Mouse (Mus musculus) heart, adult 2 months (tissue): Measurements from ENCODE around the gene Rora. TPM values are rescaled to one million over a fixed set of nuclear protein-coding genes. Genes with fewer than 3 reads are reported as not detected.

Source experiments
- DNase-seq, 2 experiments: peaks; one replicate each; pipeline ENCODE4 v3.0.0; 2021
- H3K27ac ChIP-seq: fragments of 200-600 bp; 2 replicates; pipeline ENCODE4 v1.8.1; 2022
- H3K27me3 ChIP-seq: fragments of 200-500 bp; 2 replicates; pipeline ENCODE4 v1.6.1; 2012; ENCODE audit warnings: mild to moderate bottlenecking, low read length, inconsistent platforms, mixed read lengths; ENCODE audit not compliant: control insufficient read depth, insufficient read depth
- H3K36me3 ChIP-seq: fragments of 200-500 bp; 2 replicates; pipeline ENCODE4 v1.6.1; 2012; ENCODE audit warnings: low read length, inconsistent platforms; ENCODE audit not compliant: control insufficient read depth, insufficient read depth
- H3K4me1 ChIP-seq: fragments of 200-500 bp; 2 replicates; pipeline ENCODE4 v1.6.1; 2011; ENCODE audit warnings: low read length; ENCODE audit not compliant: control insufficient read depth, insufficient read depth
- H3K4me3 ChIP-seq: fragments of 200-600 bp; 2 replicates; pipeline ENCODE4 v1.8.1; 2022
- H3K79me2 ChIP-seq: fragments of 200-500 bp; replicated peaks from 2 replicates; pipeline ENCODE4 v1.6.1; 2012; ENCODE audit warnings: mild to moderate bottlenecking, inconsistent platforms, low read length, moderate library complexity, mixed read lengths; ENCODE audit not compliant: control insufficient read depth, insufficient read depth
- H3K9ac ChIP-seq: fragments of 200-500 bp; 2 replicates; pipeline ENCODE4 v1.6.1; 2012; ENCODE audit warnings: low read depth, mild to moderate bottlenecking, control low read depth, inconsistent platforms, low read length, mixed read lengths
- CTCF ChIP-seq: fragments of 200-600 bp; IDR thresholded peaks from 2 replicates; pipeline ENCODE4 v1.8.1; 2022; ENCODE audit warnings: antibody characterized with exemption, mild to moderate bottlenecking, moderate library complexity
- EP300 ChIP-seq: fragments of 200-500 bp; IDR thresholded peaks from 2 replicates; pipeline ENCODE4 v1.6.1; 2011; ENCODE audit warnings: low read depth, low read length, control low read depth; ENCODE audit not compliant: insufficient read depth
- POLR2A ChIP-seq: fragments of 200-500 bp; IDR thresholded peaks from 2 replicates; pipeline ENCODE4 v1.6.1; 2011; ENCODE audit warnings: mild to moderate bottlenecking, low read depth, low read length, control low read depth; ENCODE audit not compliant: insufficient read depth
- WGBS: fragments of 180-500 bp; shearing (Covaris S2); methylation state at CpG from one replicate; pipeline ENCODE4 v1.1.7; 2018; 5-methylcytosine and 5-hydroxymethylcytosine counted together
- intact Hi-C: fragments of 180-260 bp; cut with DNase I; formaldehyde crosslinking; loops from one replicate; pipeline ENCODE4 v1.15.1; 2025
- polyA plus RNA-seq: library from polyadenylated mRNA; depleted of rRNA; stranded (reverse); fragments of >200 nt; gene quantifications from 2 replicates; pipeline ENCODE4 v1.2.3, GENCODE M21; 2012
- total RNA-seq, 2 experiments: library from RNA; stranded (reverse); gene quantifications; 2 replicates each; pipeline ENCODE4 v1.2.3; 2021

The Rora gene
- total and polyA plus RNA-seq, 3 experiments: 6.7 to 28.9 (median 21.6) TPM

DNA sequence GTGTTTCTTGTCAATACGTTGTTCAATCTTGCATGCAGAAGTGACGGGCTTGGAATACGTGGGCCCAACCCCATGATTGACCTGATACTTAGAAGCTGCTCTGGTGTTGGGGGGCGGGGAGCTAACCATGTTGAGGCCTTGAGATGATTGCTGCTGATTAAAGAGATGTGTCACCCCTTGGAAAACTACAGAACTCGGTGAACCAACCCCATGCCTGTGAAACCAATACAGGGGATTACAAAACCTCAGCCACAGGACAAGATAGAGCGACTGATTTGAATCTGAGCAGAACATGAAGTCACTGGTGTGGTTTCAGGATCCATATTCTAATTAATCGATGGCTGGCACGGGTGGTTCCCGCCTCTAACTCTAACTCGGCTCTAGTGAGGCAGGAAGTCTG lies 650.9 kb downstream of the Rora start:
- Histone ChIP-seq H3K36me3 (peaks cover 5% of the 10 kb centered on the region), H3K27me3 (no peaks in the 10 kb centered on the region), H3K79me2 (peaks cover 1% of the 10 kb centered on the region; the same call in 1 of the 2 replicates), H3K4me3 (no peak overlapping the region), H3K27ac (no peak overlapping the region), H3K9ac (no peak overlapping the region), H3K4me1 (peaks cover 16% of the 10 kb centered on the region)
- intact Hi-C loops: no loop called here
- TF ChIP-seq POLR2A: no peak
- no peak for TF ChIP-seq CTCF
- no peak for TF ChIP-seq EP300
- WGBS: 67% methylated on average over 10 of the region's 10 CpGs
- no peak for DNase-seq

DNA sequence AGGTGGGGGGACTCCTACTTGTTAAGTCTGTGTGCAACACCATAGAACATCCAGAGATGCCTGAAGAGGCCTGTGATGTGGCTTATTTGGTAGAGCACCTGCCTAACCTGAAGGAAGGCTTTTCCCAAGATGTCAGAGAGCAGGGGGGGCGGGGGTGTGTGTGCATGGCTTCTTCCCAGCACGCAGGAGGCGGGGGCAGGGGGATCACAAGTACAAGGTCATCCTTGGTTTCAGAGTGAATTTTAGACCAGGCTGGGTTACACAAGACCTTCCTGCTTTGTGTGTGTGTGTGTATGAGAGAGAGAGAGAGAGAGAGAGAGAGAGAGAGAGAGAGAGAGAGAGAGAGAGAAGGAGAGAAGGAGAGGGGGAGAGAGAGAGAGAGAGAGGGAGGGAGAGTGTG lies 651.4 kb downstream of the Rora start:
- no peak for DNase-seq

DNA sequence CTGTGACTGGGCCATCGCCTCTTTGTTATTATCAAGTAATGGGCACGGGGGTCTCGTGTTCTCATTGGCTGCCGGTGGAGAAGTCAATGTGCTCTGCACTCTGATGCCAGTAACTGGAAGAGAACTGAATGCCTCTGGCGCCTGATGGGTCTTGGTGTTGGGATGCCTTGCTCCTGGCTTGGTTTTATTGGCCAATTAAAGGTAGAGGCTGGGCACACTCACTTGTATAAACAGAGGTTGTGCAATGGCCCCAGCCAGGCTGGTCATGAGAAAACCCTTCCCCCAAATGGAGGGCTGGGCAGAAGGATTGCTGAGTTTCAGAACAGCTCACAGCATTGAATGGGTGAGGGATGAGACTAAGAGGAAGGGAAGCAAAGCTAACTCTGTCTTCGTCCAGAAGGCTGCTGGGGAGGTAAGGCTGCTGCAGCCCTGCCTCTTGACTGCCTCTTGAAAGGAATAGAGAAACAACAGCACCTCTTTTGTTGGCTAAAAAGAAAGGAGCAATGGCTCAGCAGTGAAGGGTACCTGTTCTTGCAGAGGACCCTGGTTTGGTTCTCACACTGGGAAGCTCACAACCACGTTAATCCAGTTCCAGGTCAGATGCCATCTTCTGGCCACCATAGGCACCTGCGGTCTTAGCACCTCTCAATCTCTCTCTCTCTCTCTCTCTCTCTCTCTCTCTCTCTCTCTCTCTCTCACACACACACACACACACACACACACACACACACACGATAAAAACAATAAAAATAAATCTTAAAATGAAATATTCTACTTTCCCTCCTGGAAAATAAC lies 653.3 kb downstream of the Rora start:
- Histone ChIP-seq H3K4me3 (no peak overlapping the region), H3K79me2 (0 out of 2 replicates have a peak, but pooled peaks cover 2% of the 10 kb centered on the region), H3K36me3 (no peaks in the 10 kb centered on the region), H3K9ac (no peak overlapping the region), H3K4me1 (peaks cover 9% of the 10 kb centered on the region), H3K27me3 (no peaks in the 10 kb centered on the region), H3K27ac (no peak overlapping the region)
- TF ChIP-seq EP300 (no peak), CTCF (peak; percentile 13)
- intact Hi-C loops: no loop called here
- DNase-seq: no peak
- WGBS: 83% methylated on average over 9 of the region's 9 CpGs

More for the DNA sequence above, 651.4 kb downstream of the Rora start:
- no peak overlapping the region for H3K27ac ChIP-seq
- TF ChIP-seq EP300: no peak
- no peak for TF ChIP-seq POLR2A
- TF ChIP-seq CTCF: no peak
- no peaks in the 10 kb centered on the region for H3K27me3 ChIP-seq
- peaks cover 12% of the 10 kb centered on the region for H3K4me1 ChIP-seq
- peaks cover 5% of the 10 kb centered on the region for H3K36me3 ChIP-seq
- 72% methylated on average over 3 of the region's 3 CpGs for WGBS
- intact Hi-C loops: no loop called here
- no peak overlapping the region for H3K4me3 ChIP-seq
- 0 out of 2 replicates have a peak, but pooled peaks cover 2% of the 10 kb centered on the region for H3K79me2 ChIP-seq
- no peak overlapping the region for H3K9ac ChIP-seq

DNA sequence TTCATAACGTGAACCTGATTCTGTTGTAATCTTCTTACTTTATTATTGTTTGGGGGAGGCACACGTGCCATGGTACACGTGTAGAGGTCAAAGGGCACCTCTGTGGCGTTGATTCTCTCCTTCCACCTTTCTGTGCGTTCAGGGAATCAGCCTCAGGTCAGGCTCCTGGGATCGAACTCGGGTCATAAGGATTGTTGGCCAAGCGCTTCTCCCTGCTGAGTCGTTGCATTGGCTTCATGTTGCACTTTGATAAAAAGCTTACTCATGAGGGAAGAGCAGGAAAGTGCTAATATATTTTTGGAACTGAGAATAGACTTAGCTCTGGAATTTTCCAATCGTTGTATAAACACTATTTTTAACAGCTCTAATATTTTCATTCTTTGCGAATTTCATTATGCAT lies 654.4 kb downstream of the Rora start:
- Histone ChIP-seq H3K9ac (no peak overlapping the region), H3K4me1 (peaks cover 7% of the 10 kb centered on the region), H3K79me2 (0 out of 2 replicates have a peak, but pooled peaks cover 2% of the 10 kb centered on the region), H3K27ac (no peak overlapping the region; the same call in 1 of the 2 replicates), H3K36me3 (no peaks in the 10 kb centered on the region), H3K4me3 (no peak overlapping the region), H3K27me3 (no peaks in the 10 kb centered on the region)
- DNase-seq: no peak
- no peak for TF ChIP-seq POLR2A
- TF ChIP-seq CTCF: no peak
- TF ChIP-seq EP300: no peak
- intact Hi-C loops: no loop called here
- WGBS: 62% methylated on average over 11 of the region's 11 CpGs

GRCm38 (mm10) chr9:69310524-69310923 lies 656.9 kb downstream of the Rora start:
- no peak overlapping the region for H3K27ac ChIP-seq
- WGBS: 57% methylated on average over 12 of the region's 12 CpGs
- H3K36me3 ChIP-seq: no peaks in the 10 kb centered on the region
- H3K27me3 ChIP-seq: no peaks in the 10 kb centered on the region
- intact Hi-C loops: no loop called here
- H3K4me3 ChIP-seq: no peak overlapping the region
- no peak overlapping the region for H3K9ac ChIP-seq
- DNase-seq: no peak
- H3K79me2 ChIP-seq: peaks cover 4% of the 10 kb centered on the region; the same call in 1 of the 2 replicates
- peaks cover 15% of the 10 kb centered on the region for H3K4me1 ChIP-seq
- TF ChIP-seq POLR2A: no peak
- no peak for TF ChIP-seq CTCF
- no peak for TF ChIP-seq EP300

GRCm38 (mm10) chr9:69313297-69313696 lies 659.7 kb downstream of the Rora start:
- 85% methylated on average over 3 of the region's 3 CpGs for WGBS
- no peaks in the 10 kb centered on the region; the same call in 1 of the 2 replicates for H3K36me3 ChIP-seq
- intact Hi-C loops: no loop called here

More at GRCm38 (mm10) chr9:69313297-69313696, 659.7 kb downstream of the Rora start:
- no peak overlapping the region for H3K9ac ChIP-seq
- H3K79me2 ChIP-seq: peaks cover 5% of the 10 kb centered on the region; the same call in 1 of the 2 replicates
- no peak overlapping the region for H3K27ac ChIP-seq
- no peak for DNase-seq
- TF ChIP-seq POLR2A (no peak), CTCF (no peak), EP300 (no peak)
- H3K4me3 ChIP-seq: no peak overlapping the region
- no peaks in the 10 kb centered on the region for H3K27me3 ChIP-seq
- H3K4me1 ChIP-seq: peaks cover 10% of the 10 kb centered on the region
